Mouse (Mus musculus): ENCODE results near the gene Emc4. TPM values are rescaled to one million over a fixed set of nuclear protein-coding genes. Genes with fewer than 3 reads are reported as not detected.

Emc4 gene
- total and polyA plus RNA-seq, 2 experiments from 2014 or later = 58.5 to 104 TPM

DNA sequence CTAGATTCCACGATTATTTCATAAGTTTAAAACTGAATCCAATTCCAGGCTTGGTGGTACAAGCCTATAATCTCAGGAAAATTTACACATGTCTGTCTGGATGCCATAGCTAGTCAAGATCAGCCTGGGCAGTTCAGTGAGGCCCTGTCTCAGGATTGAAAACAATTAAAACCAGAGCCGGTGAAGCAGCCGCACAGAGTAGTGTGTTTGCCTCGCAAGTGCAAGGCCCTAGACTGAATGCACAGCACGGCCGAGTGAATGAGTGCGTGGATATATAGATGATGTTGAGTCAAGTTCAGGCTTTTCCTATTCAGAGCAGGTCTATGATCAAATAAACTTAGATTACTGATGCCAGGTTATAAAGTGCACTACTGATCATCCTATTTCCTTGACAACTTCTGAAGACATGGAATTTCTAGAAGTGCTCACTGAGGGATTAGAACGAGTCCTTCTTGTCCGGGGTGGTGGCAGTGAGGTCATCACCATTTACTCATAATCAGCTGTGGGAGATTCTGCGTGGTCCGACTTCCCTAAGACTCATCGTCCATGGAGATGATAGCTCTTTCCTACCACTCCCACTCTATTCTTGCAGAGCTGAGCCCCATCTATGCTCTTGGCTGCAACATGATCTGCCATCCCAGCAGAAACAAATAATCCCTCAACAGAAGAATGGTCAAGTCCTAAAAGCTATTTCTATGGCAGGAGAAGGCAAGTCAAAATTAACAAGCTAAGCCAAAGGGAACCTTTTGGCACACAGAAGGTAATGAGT, 7.6 kb downstream of the Emc4 start:
- DNase-seq (ENCODE audit: low spot score) (no peak), ATAC-seq (ENCODE audit: insufficient read depth, low read depth) (no peak)
- no peak for TF ChIP-seq CTCF (IDR thresholded peaks at IDR 0.05; ENCODE audit: low read depth)
- no peak for TF ChIP-seq EP300 (IDR thresholded peaks at IDR 0.05; ENCODE audit: low read depth)
- Histone ChIP-seq H3K27ac (ENCODE audit: low read depth) (no peak overlapping the region), H3K36me3 (replicated peaks; ENCODE audit: control insufficient read depth, insufficient read depth, low read length) (peaks cover 92% of the 10 kb centered on the region), H3K9me3 (replicated peaks; ENCODE audit: control insufficient read depth, low read length) (no peaks in the 10 kb centered on the region), H3K9ac (replicated peaks; ENCODE audit: low read depth, low read length) (no peak overlapping the region), H3K4me2 (ENCODE audit: low read depth, low read length) (no peak overlapping the region), H3K4me3 (ENCODE audit: low read depth, low read length) (no peak overlapping the region), H3K4me1 (ENCODE audit: control insufficient read depth, insufficient read depth) (no peaks in the 10 kb centered on the region), H3K27me3 (ENCODE audit: control insufficient read depth, insufficient read depth, low read length) (no peaks in the 10 kb centered on the region)
- WGBS = 85% methylated on average over 12 of the region's 12 CpGs

DNA sequence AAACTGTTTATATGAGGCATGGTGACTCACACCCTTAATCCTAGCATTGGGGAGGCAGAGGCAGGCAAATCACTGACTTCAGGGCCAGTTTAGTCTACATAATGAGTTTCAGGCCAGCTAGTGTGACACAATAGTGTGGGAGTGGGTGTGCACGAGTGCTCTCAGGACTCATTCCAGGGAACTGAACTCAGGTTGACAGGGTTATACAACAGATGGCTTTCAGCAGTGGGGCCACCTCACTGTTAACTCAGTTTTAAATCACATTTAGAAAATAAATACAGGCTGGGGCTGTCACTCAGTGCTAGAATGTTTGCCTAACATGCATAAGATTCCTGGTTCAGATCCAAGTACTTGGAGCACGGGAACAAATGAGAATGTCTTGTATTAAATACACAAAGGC, 8.2 kb downstream of the Emc4 start:
- Histone ChIP-seq H3K9me3 (replicated peaks; ENCODE audit: control insufficient read depth, low read length) (no peaks in the 10 kb centered on the region), H3K27me3 (ENCODE audit: control insufficient read depth, insufficient read depth, low read length) (no peaks in the 10 kb centered on the region), H3K4me1 (ENCODE audit: control insufficient read depth, insufficient read depth) (no peaks in the 10 kb centered on the region), H3K36me3 (replicated peaks; ENCODE audit: control insufficient read depth, insufficient read depth, low read length) (peaks cover 96% of the 10 kb centered on the region), H3K9ac (replicated peaks; ENCODE audit: low read depth, low read length) (no peak overlapping the region), H3K4me2 (ENCODE audit: low read depth, low read length) (no peak overlapping the region), H3K4me3 (ENCODE audit: low read depth, low read length) (no peak overlapping the region), H3K27ac (ENCODE audit: low read depth) (no peak overlapping the region)
- no peak for DNase-seq (ENCODE audit: low spot score)
- 59% methylated on average over 2 of the region's 2 CpGs for WGBS
- TF ChIP-seq CTCF (IDR thresholded peaks at IDR 0.05; ENCODE audit: low read depth) (no peak), EP300 (IDR thresholded peaks at IDR 0.05; ENCODE audit: low read depth) (no peak)
- no peak for ATAC-seq (ENCODE audit: insufficient read depth, low read depth)

DNA sequence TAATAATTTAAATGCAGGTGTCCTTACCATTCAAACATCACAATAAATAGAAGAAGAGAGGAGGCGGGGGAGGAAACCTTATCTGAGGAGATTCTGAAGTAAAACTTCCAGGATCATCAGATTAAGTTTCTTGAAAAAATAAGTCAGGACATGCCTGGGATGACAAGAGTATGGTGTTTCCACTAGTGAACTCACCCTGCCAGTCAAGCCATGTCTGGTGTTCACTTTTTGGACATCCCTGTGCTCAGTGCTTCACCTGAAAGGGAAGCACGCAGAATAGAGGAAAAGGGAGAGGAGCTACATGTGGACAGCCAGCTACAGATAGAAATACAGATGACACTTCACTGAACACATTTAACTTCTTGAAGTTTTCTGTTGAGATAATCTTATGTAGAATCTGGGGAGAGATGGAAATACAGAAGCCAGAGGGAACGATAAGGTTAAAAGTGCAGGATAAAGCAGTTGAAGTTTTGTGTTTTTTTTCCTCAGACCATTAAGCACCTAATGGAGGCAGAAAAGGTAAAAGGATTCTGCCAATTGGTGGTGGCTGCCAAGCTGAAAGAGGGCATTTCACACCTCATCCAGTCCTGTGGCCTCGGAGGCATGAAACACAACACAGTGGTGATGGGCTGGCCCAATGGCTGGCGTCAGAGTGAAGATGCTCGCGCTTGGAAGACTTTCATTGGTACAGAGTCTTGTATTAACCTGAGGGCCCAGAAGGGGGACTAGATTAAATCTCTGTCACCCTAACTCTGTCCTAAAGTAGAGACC, 14.0 kb downstream of the Emc4 start:
- Histone ChIP-seq H3K4me1 (ENCODE audit: control insufficient read depth, insufficient read depth) (no peaks in the 10 kb centered on the region), H3K36me3 (replicated peaks; ENCODE audit: control insufficient read depth, insufficient read depth, low read length) (peaks cover 88% of the 10 kb centered on the region), H3K9ac (replicated peaks; ENCODE audit: low read depth, low read length) (no peak overlapping the region), H3K4me2 (ENCODE audit: low read depth, low read length) (no peak overlapping the region), H3K9me3 (replicated peaks; ENCODE audit: control insufficient read depth, low read length) (no peaks in the 10 kb centered on the region), H3K27ac (ENCODE audit: low read depth) (no peak overlapping the region), H3K4me3 (ENCODE audit: low read depth, low read length) (no peak overlapping the region), H3K27me3 (ENCODE audit: control insufficient read depth, insufficient read depth, low read length) (no peaks in the 10 kb centered on the region)
- WGBS = 83% methylated on average over 7 of the region's 7 CpGs
- ATAC-seq (ENCODE audit: insufficient read depth, low read depth) (no peak), DNase-seq (ENCODE audit: low spot score) (no peak)
- no peak for TF ChIP-seq CTCF (IDR thresholded peaks at IDR 0.05; ENCODE audit: low read depth)
- no peak for TF ChIP-seq EP300 (IDR thresholded peaks at IDR 0.05; ENCODE audit: low read depth)

DNA sequence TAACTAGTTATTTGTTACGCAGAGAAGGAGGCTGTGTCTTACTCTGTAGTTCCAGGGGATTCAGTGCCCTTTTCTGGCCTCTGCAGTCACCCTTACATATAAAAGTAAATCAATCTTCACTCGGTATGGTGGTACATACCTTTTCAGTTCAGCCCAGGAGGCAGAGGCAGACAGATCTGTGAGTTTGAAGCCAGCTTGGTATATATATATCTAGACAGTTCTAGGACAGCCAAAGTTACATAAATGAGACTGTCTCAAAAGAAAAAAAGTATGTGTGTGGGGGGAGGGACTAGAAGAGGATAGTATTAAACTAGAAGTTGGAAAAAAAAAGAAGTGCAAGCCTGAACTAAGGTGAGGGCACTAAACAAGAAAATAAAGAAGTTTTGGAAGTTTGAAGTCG, 19.6 kb downstream of the Emc4 start:
- no peak overlapping the region for H3K27ac ChIP-seq (ENCODE audit: low read depth)
- WGBS = 83% methylated on average over 3 of the region's 3 CpGs
- H3K4me2 ChIP-seq (ENCODE audit: low read depth, low read length) = no peak overlapping the region
- no peak overlapping the region for H3K4me3 ChIP-seq (ENCODE audit: low read depth, low read length)
- DNase-seq (ENCODE audit: low spot score) = no peak
- no peak for ATAC-seq (ENCODE audit: insufficient read depth, low read depth)
- TF ChIP-seq CTCF (IDR thresholded peaks at IDR 0.05; ENCODE audit: low read depth) = no peak
- no peak for TF ChIP-seq EP300 (IDR thresholded peaks at IDR 0.05; ENCODE audit: low read depth)
- no peaks in the 10 kb centered on the region for H3K27me3 ChIP-seq (ENCODE audit: control insufficient read depth, insufficient read depth, low read length)
- no peaks in the 10 kb centered on the region for H3K4me1 ChIP-seq (ENCODE audit: control insufficient read depth, insufficient read depth)
- H3K9me3 ChIP-seq (replicated peaks; ENCODE audit: control insufficient read depth, low read length) = no peaks in the 10 kb centered on the region
- H3K9ac ChIP-seq (replicated peaks; ENCODE audit: low read depth, low read length) = no peak overlapping the region
- H3K36me3 ChIP-seq (replicated peaks; ENCODE audit: control insufficient read depth, insufficient read depth, low read length) = peaks cover 72% of the 10 kb centered on the region

DNA sequence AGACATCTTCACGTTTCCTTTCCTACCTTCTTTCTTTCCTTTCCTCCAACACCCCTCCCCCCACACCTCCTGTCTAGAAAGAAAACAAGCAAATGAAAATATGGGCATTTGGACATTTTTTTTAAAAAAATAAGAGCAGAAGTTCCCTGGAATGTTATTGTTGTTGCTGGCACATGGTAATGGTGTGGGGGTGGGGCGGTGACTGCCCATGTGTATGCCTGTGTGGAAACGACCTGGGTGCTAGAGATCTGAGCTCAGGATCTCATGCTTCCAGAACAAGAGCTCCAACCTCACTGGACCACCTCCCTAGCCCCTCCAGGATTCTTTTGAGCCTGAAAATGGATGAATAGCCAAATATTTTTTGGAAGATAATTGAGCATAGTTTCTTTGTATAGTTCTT, 26.7 kb downstream of the Emc4 start:
- ATAC-seq (ENCODE audit: insufficient read depth, low read depth) = no peak
- TF ChIP-seq CTCF (IDR thresholded peaks at IDR 0.05; ENCODE audit: low read depth) (no peak), EP300 (IDR thresholded peaks at IDR 0.05; ENCODE audit: low read depth) (no peak)
- no peak overlapping the region for H3K4me3 ChIP-seq (ENCODE audit: low read depth, low read length)
- H3K9ac ChIP-seq (replicated peaks; ENCODE audit: low read depth, low read length) = no peak overlapping the region
- H3K27ac ChIP-seq (ENCODE audit: low read depth) = no peak overlapping the region
- no peaks in the 10 kb centered on the region for H3K27me3 ChIP-seq (ENCODE audit: control insufficient read depth, insufficient read depth, low read length)
- no peak for DNase-seq (ENCODE audit: low spot score)
- WGBS = 70% methylated on average over 3 of the region's 3 CpGs
- H3K36me3 ChIP-seq (replicated peaks; ENCODE audit: control insufficient read depth, insufficient read depth, low read length) = peaks cover 77% of the 10 kb centered on the region
- H3K9me3 ChIP-seq (replicated peaks; ENCODE audit: control insufficient read depth, low read length) = no peaks in the 10 kb centered on the region
- H3K4me2 ChIP-seq (ENCODE audit: low read depth, low read length) = no peak overlapping the region
- H3K4me1 ChIP-seq (ENCODE audit: control insufficient read depth, insufficient read depth) = no peaks in the 10 kb centered on the region
